Mouse (Mus musculus) heart, embryonic 16.5 days (tissue): Measurements from ENCODE around the gene Khk. TPM values are rescaled to one million over a fixed set of nuclear protein-coding genes. Genes with fewer than 3 reads are reported as not detected.

Experiments
- ATAC-seq: fragments of 200-750 bp; cut with Nextera tagmentation; replicated peaks from 2 replicates; pipeline ENCODE4 v1.8.0; 2017; ENCODE audit warnings: moderate number of reproducible peaks; ENCODE audit not compliant: insufficient read depth, low FRiP score; ENCODE audit errors: extremely low read depth
- H3K27ac ChIP-seq: fragments of 300-500 bp; sonication (generic); 2 replicates; pipeline ENCODE4 v1.5.1; 2014; ENCODE audit warnings: mild to moderate bottlenecking, low read length, control low read depth, moderate library complexity
- H3K27me3 ChIP-seq: fragments of 300-500 bp; sonication (generic); 2 replicates; pipeline ENCODE4 v1.6.1; 2014; ENCODE audit warnings: low read length, mixed read lengths; ENCODE audit not compliant: control insufficient read depth, insufficient read depth
- H3K36me3 ChIP-seq: fragments of 300-500 bp; sonication (generic); 2 replicates; pipeline ENCODE4 v1.6.1; 2014; ENCODE audit not compliant: control insufficient read depth, insufficient read depth
- H3K4me1 ChIP-seq: fragments of 300-500 bp; sonication (generic); 2 replicates; pipeline ENCODE4 v1.6.1; 2014; ENCODE audit warnings: low read length, mixed read lengths; ENCODE audit not compliant: control insufficient read depth, insufficient read depth
- H3K4me2 ChIP-seq: fragments of 300-500 bp; sonication (generic); 2 replicates; pipeline ENCODE4 v1.6.1; 2014; ENCODE audit warnings: low read depth, mild to moderate bottlenecking, control low read depth, low read length
- H3K4me3 ChIP-seq: fragments of 300-500 bp; sonication (generic); 2 replicates; pipeline ENCODE4 v1.5.1; 2014; ENCODE audit warnings: mild to moderate bottlenecking, control low read depth, low read length
- H3K9ac ChIP-seq: fragments of 300-500 bp; sonication (generic); 2 replicates; pipeline ENCODE4 v1.6.1; 2014; ENCODE audit warnings: low read length, control low read depth
- H3K9me3 ChIP-seq: fragments of 300-500 bp; sonication (generic); replicated peaks from 2 replicates; pipeline ENCODE4 v1.6.1; 2016; ENCODE audit warnings: low read length; ENCODE audit not compliant: control insufficient read depth
- WGBS: fragments of 180-500 bp; shearing (Covaris S2); extraction: QIAGEN DNeasy Blood & Tissue Kit; methylation state at CpG from one replicate; pipeline ENCODE4 v1.1.7; 2014; 5-methylcytosine and 5-hydroxymethylcytosine counted together
- polyA plus RNA-seq: library from polyadenylated mRNA; unstranded; fragments of >200 nt; fragmentation: Nextera tagmentation; extraction: Ambion mirVana; gene quantifications from 2 replicates; pipeline ENCODE4 v1.2.1, GENCODE M21; 2015

Gene Khk
- polyA plus RNA-seq, 1 experiment from 2014 or later: 15.0 TPM

GRCm38 (mm10) chr5:30944956-30945781 lies 23.9 kb downstream of the Khk start, which contains the start of gene Cgref1:
Cgref1 (minus strand) TSS chr5:30945591.
- Histone ChIP-seq H3K4me3 (peak within 1 kb of the TSS; percentile 52), H3K4me1 (peaks cover 4% of the 10 kb centered on the region; the same call in 1 of the 2 replicates), H3K36me3 (no peaks in the 10 kb centered on the region), H3K27ac (no peak within 1 kb of the TSS), H3K9ac (peak within 1 kb of the TSS; percentile 64), H3K9me3 (no peaks in the 10 kb centered on the region), H3K27me3 (no peaks in the 10 kb centered on the region), H3K4me2 (peak within 1 kb of the TSS; percentile 78)
- ATAC-seq: peak; percentile 34; the same call in 1 of the 2 replicates
- WGBS: 7% methylated on average over 44 of the region's 44 CpGs

DNA sequence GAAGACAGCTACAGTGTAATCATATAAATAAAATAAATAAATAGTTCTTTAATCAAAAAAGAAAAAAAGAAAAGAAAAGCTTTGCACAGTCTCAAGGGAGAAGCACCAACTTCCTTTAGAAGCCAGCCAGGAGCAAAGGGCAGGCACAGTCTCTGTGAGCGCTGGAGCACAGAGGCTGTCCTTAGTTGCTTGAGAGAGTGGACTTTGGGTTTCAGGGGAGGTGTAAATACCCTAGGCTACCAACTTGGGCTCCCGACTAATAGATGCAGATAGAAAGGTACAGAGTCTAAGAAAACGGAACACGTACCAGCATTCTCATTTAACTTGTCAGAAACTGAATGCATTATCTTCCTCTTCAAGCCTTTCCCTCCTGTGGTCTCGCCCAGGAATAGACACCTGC lies 27.4 kb downstream of the Khk start:
- H3K4me1 ChIP-seq: peaks cover 12% of the 10 kb centered on the region
- H3K36me3 ChIP-seq: peaks cover 12% of the 10 kb centered on the region
- no peaks in the 10 kb centered on the region for H3K9me3 ChIP-seq
- H3K27ac ChIP-seq: no peak overlapping the region
- no peaks in the 10 kb centered on the region for H3K27me3 ChIP-seq
- no peak overlapping the region for H3K4me3 ChIP-seq
- no peak overlapping the region for H3K4me2 ChIP-seq
- H3K9ac ChIP-seq: no peak overlapping the region
- WGBS: 75% methylated on average over 5 of the region's 5 CpGs
- ATAC-seq: no peak

DNA sequence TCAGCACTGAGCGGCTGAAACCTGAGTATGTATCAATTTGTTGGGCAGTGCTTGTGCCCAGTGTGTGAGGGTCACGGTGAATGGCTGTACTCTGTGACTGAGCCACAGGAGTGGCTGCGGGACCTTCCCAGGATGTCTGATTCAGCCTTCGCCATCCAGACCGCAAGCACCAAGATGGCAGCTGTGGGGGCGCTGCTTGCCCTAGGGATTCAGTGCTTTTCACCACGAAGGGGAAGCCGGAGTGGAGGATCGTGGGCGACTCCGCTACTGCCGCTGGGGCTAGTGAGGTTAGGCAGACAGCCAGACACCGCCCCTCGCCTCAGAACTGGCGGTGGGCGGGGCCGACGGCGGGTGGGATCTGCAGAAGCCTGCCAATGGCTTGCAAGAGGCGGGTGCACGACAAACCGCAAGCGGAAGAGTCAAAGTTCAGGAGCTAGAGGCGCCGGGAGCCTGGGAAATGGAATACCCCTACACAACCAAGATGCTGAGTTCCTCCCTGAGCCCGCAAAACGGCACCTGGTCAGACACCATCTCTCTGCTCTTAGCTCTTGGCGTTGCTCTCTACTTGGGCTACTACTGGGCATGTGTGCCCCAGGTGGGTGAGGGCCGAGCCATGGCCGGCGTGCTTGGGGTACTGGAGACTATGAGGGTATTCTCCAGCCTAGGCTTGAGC lies 28.6 kb downstream of the Khk start:
- peaks cover 22% of the 10 kb centered on the region for H3K36me3 ChIP-seq
- H3K4me2 ChIP-seq: peak overlapping the region; percentile 95
- 0% methylated on average over 31 of the region's 31 CpGs for WGBS
- peaks cover 12% of the 10 kb centered on the region for H3K4me1 ChIP-seq
- no peaks in the 10 kb centered on the region for H3K9me3 ChIP-seq
- peak overlapping the region; percentile 65 for H3K27ac ChIP-seq
- peak overlapping the region; percentile 80 for H3K4me3 ChIP-seq
- no peaks in the 10 kb centered on the region for H3K27me3 ChIP-seq
- H3K9ac ChIP-seq: peak overlapping the region; percentile 80
- ATAC-seq: peak; percentile 88

DNA sequence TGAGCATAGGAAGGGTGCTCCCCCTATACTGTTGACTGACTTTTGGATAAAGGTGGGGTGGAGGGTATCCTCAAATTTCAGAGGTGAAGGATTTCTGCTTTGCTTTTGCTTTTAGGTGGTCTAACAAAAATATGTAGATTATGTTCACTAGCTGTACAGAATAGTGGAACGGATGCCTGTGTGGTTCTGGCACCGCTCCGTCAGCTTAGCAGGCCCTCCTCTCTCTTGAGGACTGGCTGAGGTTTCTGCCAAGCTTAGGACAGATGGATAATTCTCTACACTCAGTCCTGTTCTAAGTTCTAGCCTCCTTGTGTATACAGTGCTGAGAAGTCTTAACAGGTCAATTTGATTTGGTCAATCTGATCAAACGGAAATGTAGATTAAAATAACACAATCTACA lies 29.2 kb downstream of the Khk start:
- H3K9ac ChIP-seq: peak overlapping the region; percentile 80
- 61% methylated on average over 4 of the region's 4 CpGs for WGBS
- peak; percentile 5; the same call in 1 of the 2 replicates for ATAC-seq
- peaks cover 29% of the 10 kb centered on the region for H3K36me3 ChIP-seq
- H3K27ac ChIP-seq: 0 out of 2 replicates have a peak overlapping the region, but pooled peaks have one; percentile 53
- no peaks in the 10 kb centered on the region for H3K9me3 ChIP-seq
- peak overlapping the region; percentile 80 for H3K4me3 ChIP-seq
- H3K4me1 ChIP-seq: peaks cover 12% of the 10 kb centered on the region
- peak overlapping the region; percentile 95 for H3K4me2 ChIP-seq
- no peaks in the 10 kb centered on the region for H3K27me3 ChIP-seq

DNA sequence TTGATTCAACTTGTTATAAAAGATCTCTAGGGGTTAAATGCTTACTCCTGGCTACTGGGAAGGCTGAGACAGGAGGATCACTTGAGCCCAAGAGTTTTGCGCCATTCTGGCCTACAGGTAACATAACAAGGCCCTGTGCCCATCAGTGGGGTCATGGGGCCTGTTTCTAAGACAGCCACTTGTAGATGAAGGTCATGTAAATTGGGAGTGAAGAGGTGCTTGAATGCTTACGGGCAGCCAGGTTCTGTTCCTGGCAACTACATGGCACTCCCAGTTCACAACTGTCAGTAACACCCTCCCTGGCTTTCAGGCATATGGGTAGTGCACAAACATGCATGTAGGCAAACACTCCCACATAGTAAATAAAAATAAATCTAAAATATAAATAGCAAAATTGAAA lies 29.7 kb downstream of the Khk start:
- no peak overlapping the region for H3K9ac ChIP-seq
- no peaks in the 10 kb centered on the region for H3K9me3 ChIP-seq
- H3K27ac ChIP-seq: no peak overlapping the region
- WGBS: 70% methylated on average over 2 of the region's 2 CpGs
- no peak overlapping the region for H3K4me3 ChIP-seq
- peaks cover 32% of the 10 kb centered on the region for H3K36me3 ChIP-seq
- H3K4me1 ChIP-seq: peaks cover 12% of the 10 kb centered on the region
- H3K4me2 ChIP-seq: no peak overlapping the region
- no peak for ATAC-seq
- H3K27me3 ChIP-seq: no peaks in the 10 kb centered on the region

DNA sequence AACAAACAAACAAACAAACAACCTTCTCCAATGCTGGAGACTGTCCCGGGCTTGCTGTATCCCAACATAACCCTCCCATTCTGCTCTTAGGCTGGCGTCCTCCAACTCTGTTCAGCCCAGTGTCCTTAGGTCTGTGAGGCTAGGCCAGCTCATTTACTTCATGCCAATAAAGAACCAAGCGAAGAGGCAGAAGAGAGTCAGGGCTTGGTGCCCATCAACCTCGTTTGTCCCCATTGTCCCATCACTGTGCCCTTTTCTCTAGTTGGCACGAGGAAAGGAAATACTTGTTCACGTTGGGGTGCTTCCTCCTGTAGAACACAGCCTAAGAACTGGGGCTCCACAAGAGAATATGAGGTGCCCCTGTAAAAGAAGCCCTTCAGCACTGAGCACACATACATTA lies 30.5 kb downstream of the Khk start:
- peaks cover 35% of the 10 kb centered on the region for H3K36me3 ChIP-seq
- WGBS: 83% methylated on average over 6 of the region's 6 CpGs
- no peak overlapping the region for H3K4me3 ChIP-seq
- no peak for ATAC-seq
- H3K9ac ChIP-seq: no peak overlapping the region
- H3K27me3 ChIP-seq: no peaks in the 10 kb centered on the region
- peaks cover 12% of the 10 kb centered on the region for H3K4me1 ChIP-seq
- H3K27ac ChIP-seq: no peak overlapping the region
- H3K9me3 ChIP-seq: no peaks in the 10 kb centered on the region
- no peak overlapping the region for H3K4me2 ChIP-seq

- H3K4me1 ChIP-seq: peaks cover 12% of the 10 kb centered on the region
- no peak overlapping the region for H3K4me2 ChIP-seq
- 83% methylated on average over 5 of the region's 5 CpGs for WGBS
- ATAC-seq: no peak
- H3K4me3 ChIP-seq: no peak overlapping the region
- H3K9me3 ChIP-seq: no peaks in the 10 kb centered on the region
- H3K9ac ChIP-seq: no peak overlapping the region
- H3K27me3 ChIP-seq: no peaks in the 10 kb centered on the region
- H3K36me3 ChIP-seq: peaks cover 36% of the 10 kb centered on the region
- H3K27ac ChIP-seq: no peak overlapping the region
Observed at GRCm38 (mm10) chr5:30952551-30952950, 31.3 kb downstream of the Khk start.

DNA sequence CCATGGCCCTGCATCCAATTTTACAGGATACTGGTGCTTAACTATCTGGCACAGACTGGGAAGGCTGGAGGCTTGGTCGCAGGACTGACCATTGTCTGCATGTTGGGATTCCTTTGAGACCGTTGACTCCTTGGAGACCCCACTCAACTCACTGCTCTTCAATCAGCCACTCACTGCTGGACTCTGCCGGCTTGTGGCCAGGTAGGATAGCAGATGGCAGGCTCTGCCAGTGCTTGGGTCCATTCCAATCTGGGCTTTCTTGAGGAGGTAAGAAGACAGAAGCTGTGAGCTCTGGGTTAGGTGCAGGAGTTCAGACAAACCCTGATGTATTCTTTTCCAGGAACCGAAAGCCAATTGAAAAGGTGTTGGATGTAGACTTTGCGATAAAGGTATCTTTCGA lies 32.8 kb downstream of the Khk start:
- 95% methylated on average over 6 of the region's 6 CpGs for WGBS
- peaks cover 41% of the 10 kb centered on the region for H3K36me3 ChIP-seq
- H3K4me3 ChIP-seq: no peak overlapping the region
- H3K27me3 ChIP-seq: no peaks in the 10 kb centered on the region
- ATAC-seq: no peak
- H3K9me3 ChIP-seq: no peaks in the 10 kb centered on the region
- H3K27ac ChIP-seq: no peak overlapping the region
- H3K4me2 ChIP-seq: no peak overlapping the region
- peaks cover 28% of the 10 kb centered on the region for H3K4me1 ChIP-seq
- no peak overlapping the region for H3K9ac ChIP-seq

DNA sequence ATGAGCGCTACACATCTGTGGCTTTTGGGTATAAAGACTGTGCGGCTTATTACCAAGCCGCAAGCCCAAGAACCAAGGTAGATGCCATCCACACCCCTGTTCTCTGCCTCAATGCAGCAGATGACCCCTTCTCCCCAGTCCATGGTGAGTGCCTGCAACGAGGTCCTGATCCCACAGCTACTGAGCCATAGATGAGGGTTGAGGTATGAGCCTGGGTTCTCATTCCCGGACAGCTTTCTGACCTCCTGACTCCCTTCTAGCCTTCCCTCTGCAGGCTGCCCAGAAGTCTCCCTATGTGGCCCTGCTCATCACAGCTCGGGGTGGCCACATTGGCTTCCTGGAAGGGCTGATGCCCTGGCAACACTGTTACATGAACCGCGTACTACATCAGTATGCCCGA lies 33.3 kb downstream of the Khk start:
- peaks cover 28% of the 10 kb centered on the region for H3K4me1 ChIP-seq
- 93% methylated on average over 9 of the region's 9 CpGs for WGBS
- no peaks in the 10 kb centered on the region for H3K27me3 ChIP-seq
- H3K27ac ChIP-seq: no peak overlapping the region
- H3K4me3 ChIP-seq: no peak overlapping the region
- H3K36me3 ChIP-seq: peaks cover 41% of the 10 kb centered on the region
- no peaks in the 10 kb centered on the region for H3K9me3 ChIP-seq
- H3K9ac ChIP-seq: no peak overlapping the region
- no peak for ATAC-seq
- no peak overlapping the region for H3K4me2 ChIP-seq
